Mouse (Mus musculus): ENCODE measurements around the gene Hmox2.
A peak's percentile ranks its signal among the peaks of the same experiment; 100 is the strongest.

The Hmox2 gene

GRCm38 (mm10) chr16:4781524-4782196 is 55.5 kb downstream of the Hmox2 start:
- DNase-seq (ENCODE audit: low spot score), result peak; percentile 56

DNA sequence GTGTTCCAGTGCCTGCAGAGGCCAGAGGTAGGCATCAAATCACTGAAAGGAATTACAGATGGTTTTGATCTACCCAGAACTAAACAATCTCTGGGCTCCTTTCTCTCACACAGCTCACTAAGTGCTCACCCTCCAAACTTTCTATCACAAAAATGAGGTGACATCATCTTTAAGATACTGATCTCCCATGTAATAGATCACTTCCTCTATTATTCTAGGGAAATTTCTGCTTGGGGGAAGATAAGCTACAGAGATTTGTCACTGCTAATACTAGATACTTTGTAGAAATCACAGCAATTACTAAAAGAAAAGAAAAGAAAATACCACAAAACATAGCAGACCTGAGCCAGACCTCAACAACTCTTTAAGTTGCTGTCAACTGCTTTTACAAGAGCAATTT is 56.4 kb downstream of the Hmox2 start:
- no peak for DNase-seq (ENCODE audit: low spot score)

DNA sequence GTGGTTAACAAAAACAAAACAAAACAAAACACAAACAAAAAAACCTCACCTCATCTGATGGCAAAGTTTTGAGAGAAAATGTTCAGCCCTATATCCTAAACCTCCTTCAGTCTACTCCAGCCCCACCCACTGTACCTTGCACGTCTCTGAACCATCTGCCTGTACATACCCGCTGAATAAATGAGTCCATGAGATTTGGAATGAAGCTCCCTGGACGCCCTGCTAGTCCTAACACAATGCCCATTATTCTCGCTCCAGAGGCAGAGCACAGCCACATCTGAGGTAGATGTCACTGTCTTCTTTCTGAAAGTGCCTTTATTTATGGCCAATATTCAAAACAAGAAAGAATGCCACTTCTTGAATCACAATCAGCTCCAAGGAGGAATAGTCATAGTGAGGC is 59.5 kb downstream of the Hmox2 start:
- DNase-seq (ENCODE audit: low spot score), result no peak

DNA sequence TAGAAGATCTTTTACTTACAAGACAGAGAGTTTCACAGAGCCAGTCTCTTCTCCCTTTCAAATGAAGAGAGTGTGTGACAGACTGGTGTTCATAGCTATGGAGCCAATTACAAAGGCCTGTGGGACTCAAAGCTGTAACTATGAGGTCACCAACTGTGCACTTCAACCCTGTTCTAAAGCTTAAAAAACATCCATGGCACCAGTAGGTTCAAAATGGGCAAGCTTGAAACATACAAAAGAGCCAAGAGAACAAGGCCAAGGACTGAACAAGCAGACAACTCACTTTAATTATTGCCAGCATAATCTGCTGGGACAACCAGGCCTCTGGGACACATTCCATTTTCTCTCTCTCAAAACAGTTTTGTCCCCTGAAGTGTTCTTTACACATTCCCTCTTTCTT is 62.0 kb downstream of the Hmox2 start:
- no peak for DNase-seq (ENCODE audit: low spot score)

GRCm38 (mm10) chr16:4789311-4789768 is 63.2 kb downstream of the Hmox2 start:
- DNase-seq (ENCODE audit: low spot score), result no peak

DNA sequence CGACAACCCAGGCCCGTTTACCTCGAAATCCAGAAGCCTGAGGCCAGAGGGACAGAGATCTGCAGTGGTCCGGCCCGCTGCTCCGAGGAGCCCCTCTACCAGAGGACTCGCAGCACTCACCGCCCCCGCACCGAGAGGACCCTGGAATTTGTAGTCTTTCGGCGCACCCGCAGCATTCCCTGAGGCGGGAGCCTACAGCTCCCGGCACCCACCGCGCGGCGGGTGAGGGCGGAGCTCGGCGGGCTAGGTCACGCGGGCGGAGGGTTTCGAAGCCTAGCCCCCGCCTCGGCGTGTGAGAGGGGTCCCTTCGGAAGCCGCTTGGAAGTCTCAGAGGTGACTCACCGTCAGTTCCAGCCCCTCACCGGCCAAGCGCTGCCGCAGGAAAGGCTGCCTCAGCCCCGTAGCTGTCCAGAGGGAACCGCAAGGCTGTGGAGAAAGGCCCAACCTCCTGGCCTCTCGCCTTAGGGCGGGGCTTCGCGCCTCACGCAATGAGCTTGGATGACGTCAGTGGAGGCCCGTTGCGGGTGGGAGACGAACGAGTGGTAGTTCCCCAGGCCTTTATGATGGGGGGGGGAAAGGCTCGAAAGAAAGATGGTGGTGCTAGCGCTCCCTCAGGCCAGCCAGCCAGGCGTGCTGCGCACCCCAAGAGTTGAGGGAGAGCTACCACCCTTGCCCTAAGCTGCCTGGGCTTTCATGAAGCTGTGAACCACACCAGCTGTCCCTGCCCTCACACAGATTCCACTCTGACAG is 63.8 kb downstream of the Hmox2 start, which contains the start of gene Cdip1:
Cdip1 (minus strand) TSS at position 483 of the 750 bp plus-strand sequence.
- peak; percentile 92 for DNase-seq (ENCODE audit: low spot score)

- no peak for DNase-seq (ENCODE audit: low spot score)
Measured at GRCm38 (mm10) chr16:4791332-4791731, 65.2 kb downstream of the Hmox2 start.

- DNase-seq (ENCODE audit: low spot score), result no peak
Measured at GRCm38 (mm10) chr16:4796631-4797030, 70.5 kb downstream of the Hmox2 start.
